Mouse (Mus musculus) heart, embryonic 15.5 days (tissue): ENCODE results near the gene Nsf. TPM values are rescaled to one million over a fixed set of nuclear protein-coding genes. Genes with fewer than 3 reads are reported as not detected.

Experiments used
- ATAC-seq: fragments of 200-750 bp; cut with Nextera tagmentation; replicated peaks from 2 replicates; pipeline ENCODE4 v1.8.0; 2017; ENCODE audit warnings: low read depth, moderate TSS enrichment; ENCODE audit not compliant: insufficient number of reproducible peaks, insufficient read depth, low FRiP score
- H3K27ac ChIP-seq: fragments of 300-500 bp; sonication (generic); 2 replicates; pipeline ENCODE4 v1.5.1; 2015; ENCODE audit warnings: mild to moderate bottlenecking, inconsistent platforms
- H3K27me3 ChIP-seq: fragments of 300-500 bp; sonication (generic); 2 replicates; pipeline ENCODE4 v1.6.1; 2015; ENCODE audit warnings: inconsistent platforms
- H3K36me3 ChIP-seq: fragments of 300-500 bp; sonication (generic); 2 replicates; pipeline ENCODE4 v1.6.1; 2015; ENCODE audit warnings: mild to moderate bottlenecking, inconsistent platforms
- H3K4me1 ChIP-seq: fragments of 300-500 bp; sonication (generic); replicated peaks from 2 replicates; pipeline ENCODE4 v1.6.1; 2015; ENCODE audit warnings: inconsistent platforms
- H3K4me2 ChIP-seq: fragments of 300-500 bp; sonication (generic); 2 replicates; pipeline ENCODE4 v1.6.1; 2015; ENCODE audit warnings: inconsistent platforms, mild to moderate bottlenecking, moderate library complexity
- H3K4me3 ChIP-seq: fragments of 300-500 bp; sonication (generic); 2 replicates; pipeline ENCODE4 v1.5.1; 2015; ENCODE audit warnings: mild to moderate bottlenecking, inconsistent platforms
- H3K9ac ChIP-seq: fragments of 300-500 bp; sonication (generic); 2 replicates; pipeline ENCODE4 v1.6.1; 2015; ENCODE audit warnings: mild to moderate bottlenecking, inconsistent platforms
- H3K9me3 ChIP-seq: fragments of 300-500 bp; sonication (generic); replicated peaks from 2 replicates; pipeline ENCODE4 v1.6.1; 2016; ENCODE audit warnings: inconsistent platforms
- WGBS: fragments of 180-500 bp; shearing (Covaris S2); methylation state at CpG from one replicate; pipeline ENCODE4 v1.1.7; 2015; ENCODE audit warnings: mixed read lengths; 5-methylcytosine and 5-hydroxymethylcytosine counted together
- polyA plus RNA-seq: library from polyadenylated mRNA; unstranded; fragments of >200 nt; fragmentation: Nextera tagmentation; extraction: Ambion mirVana; gene quantifications from 2 replicates; pipeline ENCODE4 v1.2.1, GENCODE M21; 2015

The Nsf gene
- polyA plus RNA-seq, 1 experiment from 2014 or later = 26.4 TPM

- Histone ChIP-seq H3K4me3 (no peak overlapping the region), H3K36me3 (peaks cover 10% of the 10 kb centered on the region; the same call in 1 of the 2 replicates), H3K4me2 (no peak overlapping the region), H3K27ac (no peak overlapping the region), H3K9me3 (no peaks in the 10 kb centered on the region), H3K4me1 (no peaks in the 10 kb centered on the region), H3K9ac (no peak overlapping the region), H3K27me3 (no peaks in the 10 kb centered on the region)
- ATAC-seq = no peak
- WGBS = 60% methylated on average over 8 of the region's 8 CpGs
These were observed 90.9 kb downstream of the Nsf start for GRCm38 (mm10) chr11:103862951-103863350.

DNA sequence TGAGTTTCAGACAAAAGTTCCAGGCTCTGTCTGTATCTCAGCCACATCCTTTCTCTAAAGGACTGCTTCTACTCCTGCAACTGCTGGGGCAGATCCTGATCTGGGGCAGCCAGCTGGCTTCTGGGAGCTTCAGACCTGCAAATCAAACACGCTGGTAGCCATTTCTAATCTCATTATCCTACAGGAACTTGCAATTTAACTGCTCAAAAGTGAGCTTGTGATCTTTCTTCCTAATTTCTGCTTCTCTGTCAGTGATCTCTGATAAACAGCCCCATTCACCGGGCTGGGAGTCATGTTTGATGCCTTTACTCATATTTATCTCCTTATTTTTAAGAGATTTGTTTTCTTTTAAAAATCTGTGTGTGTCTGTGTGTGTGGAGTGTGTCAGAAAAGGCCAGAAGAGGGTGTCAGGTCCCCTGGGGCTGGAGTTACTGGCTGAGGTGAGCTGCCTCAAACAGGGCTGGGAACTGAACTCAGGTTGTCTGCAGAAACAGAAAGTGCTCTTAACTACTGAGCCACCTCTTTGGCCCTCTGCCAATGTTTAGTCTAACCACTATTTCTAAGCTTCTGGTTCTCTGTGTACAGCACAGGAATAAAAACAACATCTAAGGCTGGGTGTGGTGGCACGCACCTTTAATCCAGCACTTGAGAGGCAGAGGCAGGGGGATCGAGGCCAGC lies 93.8 kb downstream of the Nsf start:
- H3K9ac ChIP-seq = no peak overlapping the region
- H3K4me3 ChIP-seq = no peak overlapping the region
- 76% methylated on average over 4 of the region's 4 CpGs for WGBS
- H3K4me1 ChIP-seq = no peaks in the 10 kb centered on the region
- no peaks in the 10 kb centered on the region for H3K27me3 ChIP-seq
- no peak overlapping the region for H3K27ac ChIP-seq
- ATAC-seq = no peak
- no peaks in the 10 kb centered on the region for H3K9me3 ChIP-seq
- H3K36me3 ChIP-seq = peaks cover 10% of the 10 kb centered on the region; the same call in 1 of the 2 replicates
- H3K4me2 ChIP-seq = no peak overlapping the region

GRCm38 (mm10) chr11:103858760-103859159 lies 95.1 kb downstream of the Nsf start:
- no peak overlapping the region for H3K27ac ChIP-seq
- H3K9me3 ChIP-seq = no peaks in the 10 kb centered on the region
- WGBS = 56% methylated on average over 5 of the region's 5 CpGs
- ATAC-seq = no peak
- H3K4me1 ChIP-seq = no peaks in the 10 kb centered on the region
- H3K27me3 ChIP-seq = no peaks in the 10 kb centered on the region
- no peak overlapping the region for H3K9ac ChIP-seq
- H3K4me3 ChIP-seq = no peak overlapping the region
- H3K4me2 ChIP-seq = no peak overlapping the region
- peaks cover 13% of the 10 kb centered on the region; the same call in 1 of the 2 replicates for H3K36me3 ChIP-seq

- Histone ChIP-seq H3K9me3 (no peaks in the 10 kb centered on the region), H3K36me3 (peaks cover 10% of the 10 kb centered on the region; the same call in 1 of the 2 replicates), H3K27me3 (no peaks in the 10 kb centered on the region), H3K4me1 (0 out of 2 replicates have a peak, but pooled peaks cover 3% of the 10 kb centered on the region), H3K9ac (no peak overlapping the region), H3K4me2 (no peak overlapping the region), H3K4me3 (no peak overlapping the region), H3K27ac (no peak overlapping the region)
- no peak for ATAC-seq
- 86% methylated on average over 7 of the region's 7 CpGs for WGBS
These were observed 97.2 kb downstream of the Nsf start for GRCm38 (mm10) chr11:103856641-103857040.

GRCm38 (mm10) chr11:103854294-103854693 lies 99.6 kb downstream of the Nsf start:
- Histone ChIP-seq H3K36me3 (peaks cover 10% of the 10 kb centered on the region; the same call in 1 of the 2 replicates), H3K27me3 (no peaks in the 10 kb centered on the region), H3K9me3 (no peaks in the 10 kb centered on the region), H3K4me1 (0 out of 2 replicates have a peak, but pooled peaks cover 3% of the 10 kb centered on the region), H3K9ac (no peak overlapping the region), H3K4me3 (no peak overlapping the region), H3K27ac (no peak overlapping the region), H3K4me2 (no peak overlapping the region)
- no peak for ATAC-seq
- WGBS = 71% methylated on average over 9 of the region's 9 CpGs

GRCm38 (mm10) chr11:103853284-103853920 lies 100.5 kb downstream of the Nsf start:
- 53% methylated on average over 10 of the region's 10 CpGs for WGBS
- ATAC-seq = no peak
- Histone ChIP-seq H3K9me3 (no peaks in the 10 kb centered on the region), H3K4me3 (no peak overlapping the region), H3K27ac (no peak overlapping the region), H3K27me3 (no peaks in the 10 kb centered on the region), H3K4me2 (no peak overlapping the region), H3K36me3 (peaks cover 3% of the 10 kb centered on the region; the same call in 1 of the 2 replicates), H3K4me1 (0 out of 2 replicates have a peak, but pooled peaks cover 3% of the 10 kb centered on the region), H3K9ac (no peak overlapping the region)

DNA sequence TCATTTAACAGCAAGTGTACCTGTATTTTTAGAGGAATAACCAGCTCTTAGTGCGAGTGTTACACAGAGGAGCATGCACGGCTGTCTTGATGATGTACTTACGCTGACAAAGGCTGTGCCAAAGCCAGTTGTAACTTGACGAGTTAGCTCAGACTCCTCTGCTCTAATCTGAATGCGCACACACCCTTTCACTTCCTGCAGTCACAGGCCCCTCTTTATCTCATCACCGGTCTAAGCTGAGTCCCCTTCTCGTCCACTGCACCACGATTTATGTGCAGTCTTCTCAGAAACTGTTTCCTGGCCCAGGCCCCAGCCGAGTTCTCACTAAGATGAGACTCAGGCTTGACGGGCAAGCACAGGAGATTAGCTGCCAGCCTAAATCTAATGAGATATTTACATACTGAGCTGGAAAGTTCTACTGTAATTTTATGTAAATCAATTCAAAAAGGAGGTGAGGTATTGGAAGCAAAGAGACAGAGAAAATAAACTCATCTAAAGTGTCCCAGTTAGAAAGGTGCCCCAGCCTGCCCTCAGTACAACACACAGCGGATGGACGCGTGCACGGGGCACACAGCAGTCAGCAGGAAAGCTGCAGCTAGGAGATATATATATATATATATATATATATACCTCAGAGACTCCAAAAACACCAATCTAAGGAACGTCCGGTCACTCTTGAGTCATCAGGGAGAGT lies 101.1 kb downstream of the Nsf start:
- Histone ChIP-seq H3K4me2 (no peak overlapping the region), H3K9ac (no peak overlapping the region), H3K27ac (no peak overlapping the region), H3K4me1 (0 out of 2 replicates have a peak, but pooled peaks cover 3% of the 10 kb centered on the region), H3K9me3 (no peaks in the 10 kb centered on the region), H3K4me3 (no peak overlapping the region), H3K36me3 (peaks cover 3% of the 10 kb centered on the region; the same call in 1 of the 2 replicates), H3K27me3 (no peaks in the 10 kb centered on the region)
- no peak for ATAC-seq
- 48% methylated on average over 16 of the region's 16 CpGs for WGBS

DNA sequence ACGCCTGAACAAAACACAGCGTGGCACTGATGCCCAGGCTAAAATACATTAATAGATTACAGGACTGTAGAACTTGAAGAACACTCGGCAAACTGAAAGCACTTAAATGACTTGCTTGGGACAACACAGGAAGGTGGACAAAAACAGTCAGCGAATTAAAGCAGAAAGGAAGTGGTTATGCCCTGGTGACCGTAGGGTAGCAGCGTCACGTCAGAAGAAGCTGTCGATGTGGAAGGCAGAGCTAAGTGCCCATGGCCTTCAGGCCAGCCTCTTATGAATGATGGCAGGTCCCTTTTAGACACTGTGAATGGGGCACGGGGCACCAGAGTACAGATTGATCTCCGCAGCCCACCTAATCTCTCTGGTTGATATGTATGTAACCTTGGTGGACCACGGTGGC lies 105.6 kb downstream of the Nsf start:
- WGBS = 89% methylated on average over 11 of the region's 11 CpGs
- Histone ChIP-seq H3K4me3 (no peak overlapping the region), H3K9me3 (no peaks in the 10 kb centered on the region), H3K4me2 (no peak overlapping the region), H3K36me3 (no peaks in the 10 kb centered on the region), H3K4me1 (0 out of 2 replicates have a peak, but pooled peaks cover 3% of the 10 kb centered on the region), H3K27me3 (no peaks in the 10 kb centered on the region), H3K27ac (no peak overlapping the region), H3K9ac (no peak overlapping the region)
- ATAC-seq = no peak

GRCm38 (mm10) chr11:103840834-103841233 lies 113.0 kb downstream of the Nsf start:
- Histone ChIP-seq H3K27ac (no peak overlapping the region), H3K4me1 (no peaks in the 10 kb centered on the region; the same call in 1 of the 2 replicates), H3K9ac (no peak overlapping the region), H3K4me3 (no peak overlapping the region), H3K9me3 (no peaks in the 10 kb centered on the region), H3K4me2 (no peak overlapping the region), H3K27me3 (no peaks in the 10 kb centered on the region), H3K36me3 (no peaks in the 10 kb centered on the region; the same call in 1 of the 2 replicates)
- ATAC-seq = no peak
- WGBS = 26% methylated on average over 11 of the region's 11 CpGs

DNA sequence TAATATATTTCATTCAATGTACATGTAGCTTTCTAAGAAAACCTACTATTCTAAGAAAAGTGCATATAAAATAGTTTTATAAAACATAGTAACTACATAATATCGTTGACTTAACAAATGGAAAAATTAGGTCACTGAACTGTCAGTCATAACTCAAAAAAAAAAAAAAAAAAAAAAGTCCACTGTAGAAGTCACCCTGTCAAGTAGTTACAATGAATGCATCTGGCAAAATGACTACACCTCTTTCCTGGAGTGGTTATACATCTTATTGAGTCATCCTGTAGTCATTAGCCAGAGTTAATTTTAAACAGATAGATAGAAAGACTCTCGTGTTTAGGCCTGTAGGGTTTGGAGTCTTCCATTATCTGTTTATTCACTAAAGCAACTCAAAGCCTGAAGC lies 114.9 kb downstream of the Nsf start:
- Histone ChIP-seq H3K4me2 (no peak overlapping the region), H3K9me3 (no peaks in the 10 kb centered on the region), H3K4me1 (no peaks in the 10 kb centered on the region; the same call in 1 of the 2 replicates), H3K4me3 (no peak overlapping the region), H3K9ac (no peak overlapping the region), H3K27ac (no peak overlapping the region), H3K36me3 (no peaks in the 10 kb centered on the region; the same call in 1 of the 2 replicates), H3K27me3 (no peaks in the 10 kb centered on the region)
- ATAC-seq = no peak
- WGBS = 66% methylated on average over 2 of the region's 2 CpGs

GRCm38 (mm10) chr11:103832331-103832730 lies 121.5 kb downstream of the Nsf start:
- Histone ChIP-seq H3K27ac (no peak overlapping the region), H3K36me3 (peaks cover 3% of the 10 kb centered on the region), H3K27me3 (no peaks in the 10 kb centered on the region), H3K4me2 (no peak overlapping the region), H3K4me3 (no peak overlapping the region), H3K9ac (no peak overlapping the region), H3K9me3 (no peaks in the 10 kb centered on the region), H3K4me1 (no peaks in the 10 kb centered on the region)
- 74% methylated on average over 4 of the region's 4 CpGs for WGBS
- ATAC-seq = no peak
